Mouse (Mus musculus) spleen, adult 2 months (tissue): ENCODE measurements around the gene Fndc3b. TPM values are rescaled to one million over a fixed set of nuclear protein-coding genes. Genes with fewer than 3 reads are reported as not detected.

Experiments used
- DNase-seq, 2 experiments: peaks; one replicate each; pipeline versions ENCODE4 v3.0.0 to v3.0.0-alpha.2; 2012 to 2021; ENCODE audit warnings: low spot score in 2 of 2, low read depth in 1 of 2
- H3K27ac ChIP-seq: fragments of 200-500 bp; 2 replicates; pipeline ENCODE4 v1.5.1; 2012; ENCODE audit warnings: low read length, inconsistent platforms; ENCODE audit not compliant: insufficient read depth
- H3K27me3 ChIP-seq: fragments of 200-500 bp; 2 replicates; pipeline ENCODE4 v1.6.1; 2012; ENCODE audit warnings: mild to moderate bottlenecking, moderate library complexity, low read length, inconsistent platforms; ENCODE audit not compliant: control insufficient read depth, insufficient read depth
- H3K36me3 ChIP-seq: fragments of 200-500 bp; 2 replicates; pipeline ENCODE4 v1.6.1; 2012; ENCODE audit warnings: mild to moderate bottlenecking, low read length, inconsistent platforms; ENCODE audit not compliant: control insufficient read depth, insufficient read depth
- H3K4me1 ChIP-seq: fragments of 200-500 bp; 2 replicates; pipeline ENCODE4 v1.6.1; 2011; ENCODE audit warnings: inconsistent platforms; ENCODE audit not compliant: control insufficient read depth, insufficient read depth, insufficient read length
- H3K4me3 ChIP-seq: fragments of 200-500 bp; 2 replicates; pipeline ENCODE4 v1.5.1; 2011; ENCODE audit warnings: mild to moderate bottlenecking, inconsistent platforms; ENCODE audit not compliant: insufficient read depth, insufficient read length; ENCODE audit errors: extremely low read depth
- CTCF ChIP-seq: fragments of 200-500 bp; IDR thresholded peaks from 2 replicates; pipeline ENCODE4 v1.5.1; 2011; ENCODE audit warnings: mild to moderate bottlenecking, inconsistent platforms; ENCODE audit not compliant: insufficient read depth, insufficient read length, insufficient replicate concordance; ENCODE audit errors: extremely low read depth
- POLR2A ChIP-seq: fragments of 200-500 bp; IDR thresholded peaks from 2 replicates; pipeline ENCODE4 v1.6.1; 2011; ENCODE audit warnings: low read depth, low read length, inconsistent platforms
- WGBS: fragments of 180-500 bp; shearing (Covaris S2); methylation state at CpG from one replicate; pipeline ENCODE4 v1.1.7; 2018; 5-methylcytosine and 5-hydroxymethylcytosine counted together
- polyA plus RNA-seq: library from polyadenylated mRNA; depleted of rRNA; stranded (reverse); fragments of >200 nt; gene quantifications from 2 replicates; pipeline ENCODE4 v1.2.3, GENCODE M21; 2012

The Fndc3b gene
- polyA plus RNA-seq, 1 experiment, result 3.8 TPM

GRCm38 (mm10) chr3:27598437-27599382, 112.4 kb downstream of the Fndc3b start:
- Histone ChIP-seq H3K27me3 (no peaks in the 10 kb centered on the region), H3K4me1 (no peaks in the 10 kb centered on the region), H3K27ac (no peak overlapping the region), H3K36me3 (no peaks in the 10 kb centered on the region), H3K4me3 (no peak overlapping the region)
- DNase-seq, result no peak
- WGBS, result 89% methylated on average over 11 of the region's 11 CpGs
- no peak for TF ChIP-seq POLR2A
- no peak for TF ChIP-seq CTCF

- 94% methylated on average over 7 of the region's 7 CpGs for WGBS
- no peaks in the 10 kb centered on the region for H3K27me3 ChIP-seq
- TF ChIP-seq POLR2A (no peak), CTCF (no peak)
Observed at GRCm38 (mm10) chr3:27593485-27594138, 117.5 kb downstream of the Fndc3b start.

GRCm38 (mm10) chr3:27592728-27593484, 118.2 kb downstream of the Fndc3b start:
- Histone ChIP-seq H3K27me3 (no peaks in the 10 kb centered on the region), H3K4me1 (no peaks in the 10 kb centered on the region), H3K36me3 (no peaks in the 10 kb centered on the region), H3K27ac (no peak overlapping the region), H3K4me3 (no peak overlapping the region)
- no peak for DNase-seq
- TF ChIP-seq CTCF (no peak), POLR2A (no peak)
- 89% methylated on average over 11 of the region's 11 CpGs for WGBS

More at GRCm38 (mm10) chr3:27593485-27594138, 117.5 kb downstream of the Fndc3b start:
- no peak for DNase-seq
- Histone ChIP-seq H3K4me1 (no peaks in the 10 kb centered on the region), H3K27ac (no peak overlapping the region), H3K4me3 (no peak overlapping the region), H3K36me3 (no peaks in the 10 kb centered on the region)

GRCm38 (mm10) chr3:27590823-27591222, 120.3 kb downstream of the Fndc3b start:
- TF ChIP-seq POLR2A, result no peak
- no peak for TF ChIP-seq CTCF
- Histone ChIP-seq H3K27ac (no peak overlapping the region), H3K36me3 (no peaks in the 10 kb centered on the region), H3K27me3 (no peaks in the 10 kb centered on the region), H3K4me1 (no peaks in the 10 kb centered on the region), H3K4me3 (no peak overlapping the region)
- 92% methylated on average over 11 of the region's 11 CpGs for WGBS
- no peak for DNase-seq

GRCm38 (mm10) chr3:27589305-27589704, 121.8 kb downstream of the Fndc3b start:
- no peaks in the 10 kb centered on the region for H3K4me1 ChIP-seq
- TF ChIP-seq CTCF (no peak), POLR2A (no peak)
- no peak for DNase-seq
- no peaks in the 10 kb centered on the region for H3K27me3 ChIP-seq
- no peak overlapping the region for H3K27ac ChIP-seq
- no peak overlapping the region for H3K4me3 ChIP-seq
- H3K36me3 ChIP-seq, result no peaks in the 10 kb centered on the region
- WGBS, result 89% methylated on average over 3 of the region's 3 CpGs

- 93% methylated on average over 11 of the region's 11 CpGs for WGBS
- no peak for TF ChIP-seq CTCF
- TF ChIP-seq POLR2A, result no peak
Observed at GRCm38 (mm10) chr3:27588604-27589003, 122.5 kb downstream of the Fndc3b start.

More at GRCm38 (mm10) chr3:27588604-27589003, 122.5 kb downstream of the Fndc3b start:
- H3K27ac ChIP-seq, result no peak overlapping the region
- H3K4me3 ChIP-seq, result no peak overlapping the region
- H3K4me1 ChIP-seq, result no peaks in the 10 kb centered on the region
- H3K27me3 ChIP-seq, result no peaks in the 10 kb centered on the region
- no peak for DNase-seq
- no peaks in the 10 kb centered on the region for H3K36me3 ChIP-seq
